Mouse (Mus musculus): ENCODE data around the gene Dixdc1. TPM values are rescaled to one million over a fixed set of nuclear protein-coding genes. Genes with fewer than 3 reads are reported as not detected.

Gene Dixdc1
- polyA plus RNA-seq, 1 experiment from 2014 or later: 37.8 TPM

- Histone ChIP-seq H3K4me1 (ENCODE audit: control insufficient read depth, insufficient read depth, low read length) (peaks cover 16% of the 10 kb centered on the region), H3K36me3 (ENCODE audit: control insufficient read depth, insufficient read depth, low read length) (peaks cover 4% of the 10 kb centered on the region; the same call in 1 of the 2 replicates), H3K27me3 (ENCODE audit: control insufficient read depth, insufficient read depth, low read depth, low read length) (no peaks in the 10 kb centered on the region), H3K4me3 (ENCODE audit: low read depth, low read length) (peak overlapping the region; percentile 69), H3K27ac (ENCODE audit: low read length) (peak overlapping the region; percentile 79), H3K4me2 (ENCODE audit: low read length) (peak overlapping the region; percentile 90), H3K9ac (ENCODE audit: low read depth, low read length) (peak overlapping the region; percentile 75), H3K9me3 (replicated peaks; ENCODE audit: control insufficient read depth, low read length, poor library complexity, severe bottlenecking) (no peaks in the 10 kb centered on the region)
- no peak for ATAC-seq
- WGBS: 25% methylated on average over 12 of the region's 12 CpGs
Measured at GRCm38 (mm10) chr9:50696851-50697705, 42.2 kb downstream of the Dixdc1 start.

GRCm38 (mm10) chr9:50695153-50695552 is 44.2 kb downstream of the Dixdc1 start:
- peaks cover under 1% of the 10 kb centered on the region; the same call in 1 of the 2 replicates for H3K36me3 ChIP-seq (ENCODE audit: control insufficient read depth, insufficient read depth, low read length)
- H3K4me1 ChIP-seq (ENCODE audit: control insufficient read depth, insufficient read depth, low read length): peaks cover 16% of the 10 kb centered on the region
- ATAC-seq: no peak
- H3K4me2 ChIP-seq (ENCODE audit: low read length): no peak overlapping the region
- 82% methylated on average over 6 of the region's 6 CpGs for WGBS
- H3K9me3 ChIP-seq (replicated peaks; ENCODE audit: control insufficient read depth, low read length, poor library complexity, severe bottlenecking): no peaks in the 10 kb centered on the region
- H3K27ac ChIP-seq (ENCODE audit: low read length): no peak overlapping the region
- no peak overlapping the region for H3K4me3 ChIP-seq (ENCODE audit: low read depth, low read length)
- H3K27me3 ChIP-seq (ENCODE audit: control insufficient read depth, insufficient read depth, low read depth, low read length): no peaks in the 10 kb centered on the region
- H3K9ac ChIP-seq (ENCODE audit: low read depth, low read length): no peak overlapping the region

- Histone ChIP-seq H3K9ac (ENCODE audit: low read depth, low read length) (no peak overlapping the region), H3K27me3 (ENCODE audit: control insufficient read depth, insufficient read depth, low read depth, low read length) (no peaks in the 10 kb centered on the region), H3K4me3 (ENCODE audit: low read depth, low read length) (no peak overlapping the region), H3K27ac (ENCODE audit: low read length) (no peak overlapping the region), H3K4me1 (ENCODE audit: control insufficient read depth, insufficient read depth, low read length) (peaks cover 16% of the 10 kb centered on the region), H3K4me2 (ENCODE audit: low read length) (no peak overlapping the region), H3K9me3 (replicated peaks; ENCODE audit: control insufficient read depth, low read length, poor library complexity, severe bottlenecking) (no peaks in the 10 kb centered on the region), H3K36me3 (ENCODE audit: control insufficient read depth, insufficient read depth, low read length) (peaks cover 8% of the 10 kb centered on the region)
- ATAC-seq: no peak
- WGBS: 19% methylated on average over 10 of the region's 10 CpGs
Measured at GRCm38 (mm10) chr9:50693631-50694030, 45.7 kb downstream of the Dixdc1 start.

DNA sequence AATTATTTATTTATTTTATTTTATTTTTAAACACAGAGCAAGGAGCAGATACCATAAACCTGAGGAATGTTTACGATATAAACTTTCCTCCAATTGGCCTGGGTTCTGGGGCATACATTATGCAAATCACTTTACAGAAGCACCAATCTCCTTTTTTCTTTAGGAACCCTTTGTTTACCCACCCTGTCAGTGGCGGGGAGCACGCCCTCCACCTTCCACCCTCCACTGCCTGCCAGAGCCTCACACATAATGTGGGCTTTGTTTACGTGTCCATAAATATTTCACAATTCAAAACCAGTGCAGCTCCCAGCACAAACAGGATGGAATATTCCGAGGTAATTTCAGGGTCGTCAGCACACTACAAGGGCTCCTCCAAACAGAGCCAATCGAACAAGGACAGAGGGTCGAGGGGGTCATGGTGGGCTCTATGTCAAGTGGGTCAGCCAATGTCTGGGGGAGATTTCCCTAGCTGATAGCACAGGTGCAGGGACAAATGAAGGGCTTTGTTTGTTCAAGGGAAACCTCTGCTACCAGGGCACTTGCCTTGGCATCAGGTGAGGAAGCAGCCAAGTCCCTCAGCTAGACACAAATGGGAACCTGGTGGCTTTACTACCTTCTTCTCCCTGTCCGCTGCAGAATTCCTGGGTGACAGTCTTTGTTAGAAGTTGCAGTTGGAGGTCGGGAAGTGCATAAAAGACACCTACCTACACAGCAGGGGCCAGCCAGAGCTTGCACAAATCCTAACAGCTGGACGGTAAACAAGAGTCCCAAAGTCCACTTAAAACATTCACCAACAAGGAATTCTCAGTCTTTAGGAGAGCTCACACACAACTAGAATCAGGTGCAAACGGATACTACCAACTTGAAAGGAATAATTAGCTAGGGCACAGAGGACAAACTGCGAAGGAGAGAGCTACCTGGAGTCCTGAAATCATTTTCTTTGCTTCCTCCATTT is 46.4 kb downstream of the Dixdc1 start:
- Histone ChIP-seq H3K4me3 (ENCODE audit: low read depth, low read length) (no peak overlapping the region), H3K4me2 (ENCODE audit: low read length) (no peak overlapping the region), H3K36me3 (ENCODE audit: control insufficient read depth, insufficient read depth, low read length) (peaks cover 8% of the 10 kb centered on the region), H3K27ac (ENCODE audit: low read length) (no peak overlapping the region), H3K4me1 (ENCODE audit: control insufficient read depth, insufficient read depth, low read length) (peaks cover 12% of the 10 kb centered on the region), H3K9ac (ENCODE audit: low read depth, low read length) (no peak overlapping the region), H3K27me3 (ENCODE audit: control insufficient read depth, insufficient read depth, low read depth, low read length) (no peaks in the 10 kb centered on the region), H3K9me3 (replicated peaks; ENCODE audit: control insufficient read depth, low read length, poor library complexity, severe bottlenecking) (no peaks in the 10 kb centered on the region)
- 15% methylated on average over 13 of the region's 13 CpGs for WGBS
- ATAC-seq: no peak

- WGBS: 75% methylated on average over 6 of the region's 6 CpGs
- no peak for ATAC-seq
- no peaks in the 10 kb centered on the region for H3K9me3 ChIP-seq (replicated peaks; ENCODE audit: control insufficient read depth, low read length, poor library complexity, severe bottlenecking)
- no peak overlapping the region for H3K27ac ChIP-seq (ENCODE audit: low read length)
- no peaks in the 10 kb centered on the region for H3K4me1 ChIP-seq (ENCODE audit: control insufficient read depth, insufficient read depth, low read length)
- no peaks in the 10 kb centered on the region for H3K27me3 ChIP-seq (ENCODE audit: control insufficient read depth, insufficient read depth, low read depth, low read length)
- H3K36me3 ChIP-seq (ENCODE audit: control insufficient read depth, insufficient read depth, low read length): peaks cover 33% of the 10 kb centered on the region
- H3K4me3 ChIP-seq (ENCODE audit: low read depth, low read length): no peak overlapping the region
- H3K9ac ChIP-seq (ENCODE audit: low read depth, low read length): no peak overlapping the region
- H3K4me2 ChIP-seq (ENCODE audit: low read length): no peak overlapping the region
Measured at GRCm38 (mm10) chr9:50686866-50687652, 52.3 kb downstream of the Dixdc1 start.

DNA sequence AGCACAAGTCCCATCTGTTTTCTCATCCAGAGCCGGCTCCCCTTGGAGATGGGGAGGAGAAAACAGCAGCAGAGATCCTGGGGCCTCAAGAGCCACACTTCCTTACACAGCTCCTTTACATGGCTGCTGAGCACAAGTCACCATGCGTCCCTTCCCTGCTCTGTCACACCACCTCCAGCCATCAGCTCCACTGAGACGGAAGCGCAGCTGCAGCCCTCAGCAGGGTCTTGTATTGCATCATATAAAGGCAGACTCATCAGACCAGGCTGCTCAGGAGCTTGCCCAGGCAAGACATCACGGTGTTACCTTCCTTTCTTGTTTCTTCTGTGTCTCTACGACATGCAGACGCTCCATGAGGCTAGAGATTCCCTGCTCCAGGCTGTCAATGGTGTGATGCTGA is 57.6 kb downstream of the Dixdc1 start:
- H3K4me3 ChIP-seq (ENCODE audit: low read depth, low read length): no peak overlapping the region
- no peak for ATAC-seq
- peaks cover 55% of the 10 kb centered on the region for H3K36me3 ChIP-seq (ENCODE audit: control insufficient read depth, insufficient read depth, low read length)
- H3K4me2 ChIP-seq (ENCODE audit: low read length): no peak overlapping the region
- no peaks in the 10 kb centered on the region for H3K9me3 ChIP-seq (replicated peaks; ENCODE audit: control insufficient read depth, low read length, poor library complexity, severe bottlenecking)
- 64% methylated on average over 7 of the region's 7 CpGs for WGBS
- no peaks in the 10 kb centered on the region for H3K27me3 ChIP-seq (ENCODE audit: control insufficient read depth, insufficient read depth, low read depth, low read length)
- no peak overlapping the region for H3K27ac ChIP-seq (ENCODE audit: low read length)
- H3K4me1 ChIP-seq (ENCODE audit: control insufficient read depth, insufficient read depth, low read length): no peaks in the 10 kb centered on the region
- H3K9ac ChIP-seq (ENCODE audit: low read depth, low read length): no peak overlapping the region

DNA sequence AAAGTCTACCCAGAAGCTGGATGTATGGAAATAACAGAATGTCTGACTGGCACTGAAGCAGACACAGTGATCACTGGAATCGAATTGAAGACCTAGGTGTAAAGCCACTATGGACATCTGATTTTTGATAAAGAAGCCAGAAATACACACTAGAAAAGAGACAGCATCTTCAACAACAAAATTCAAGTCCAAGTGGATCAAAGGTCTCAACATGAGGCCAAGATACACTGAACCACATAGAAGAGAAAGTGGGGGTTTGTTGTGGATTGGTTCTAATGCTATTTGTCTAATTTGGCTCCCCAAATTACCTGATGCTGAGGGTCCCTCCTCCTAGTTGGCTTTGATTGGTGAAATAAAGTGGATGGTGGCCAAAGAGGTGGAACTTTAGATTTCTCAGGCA is 59.9 kb downstream of the Dixdc1 start:
- H3K4me1 ChIP-seq (ENCODE audit: control insufficient read depth, insufficient read depth, low read length): no peaks in the 10 kb centered on the region
- no peak overlapping the region for H3K4me2 ChIP-seq (ENCODE audit: low read length)
- no peak overlapping the region for H3K4me3 ChIP-seq (ENCODE audit: low read depth, low read length)
- no peak for ATAC-seq
- no peak overlapping the region for H3K9ac ChIP-seq (ENCODE audit: low read depth, low read length)
- H3K36me3 ChIP-seq (ENCODE audit: control insufficient read depth, insufficient read depth, low read length): peaks cover 47% of the 10 kb centered on the region
- no peak overlapping the region for H3K27ac ChIP-seq (ENCODE audit: low read length)
- 89% methylated on average over 1 of the region's 1 CpGs for WGBS
- H3K27me3 ChIP-seq (ENCODE audit: control insufficient read depth, insufficient read depth, low read depth, low read length): no peaks in the 10 kb centered on the region
- H3K9me3 ChIP-seq (replicated peaks; ENCODE audit: control insufficient read depth, low read length, poor library complexity, severe bottlenecking): no peaks in the 10 kb centered on the region

DNA sequence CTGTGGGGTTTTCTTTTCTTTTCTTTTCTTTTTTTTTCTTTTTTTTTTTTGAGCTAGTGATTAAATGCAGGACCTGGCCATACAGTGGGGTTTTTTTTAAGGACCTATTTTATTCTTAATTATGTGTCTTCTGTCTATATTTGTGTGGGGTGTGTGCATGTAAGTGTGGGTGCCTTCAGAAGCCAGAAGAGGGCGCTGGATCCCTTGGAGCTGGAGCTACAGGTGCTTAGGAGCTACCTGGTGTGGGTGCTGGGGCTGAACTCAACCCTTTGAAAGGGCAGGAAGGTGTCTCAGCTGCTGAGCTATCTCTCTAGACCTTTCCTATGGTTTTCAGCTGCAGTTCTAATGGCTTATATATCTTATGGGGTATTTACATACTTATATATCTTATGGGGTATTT is 64.5 kb downstream of the Dixdc1 start:
- no peak overlapping the region for H3K4me2 ChIP-seq (ENCODE audit: low read length)
- H3K27me3 ChIP-seq (ENCODE audit: control insufficient read depth, insufficient read depth, low read depth, low read length): no peaks in the 10 kb centered on the region
- no peak overlapping the region for H3K27ac ChIP-seq (ENCODE audit: low read length)
- no peaks in the 10 kb centered on the region for H3K4me1 ChIP-seq (ENCODE audit: control insufficient read depth, insufficient read depth, low read length)
- H3K9ac ChIP-seq (ENCODE audit: low read depth, low read length): no peak overlapping the region
- H3K36me3 ChIP-seq (ENCODE audit: control insufficient read depth, insufficient read depth, low read length): peaks cover 19% of the 10 kb centered on the region
- H3K9me3 ChIP-seq (replicated peaks; ENCODE audit: control insufficient read depth, low read length, poor library complexity, severe bottlenecking): no peaks in the 10 kb centered on the region
- WGBS: 35% methylated on average over 1 of the region's 1 CpGs
- no peak overlapping the region for H3K4me3 ChIP-seq (ENCODE audit: low read depth, low read length)
- no peak for ATAC-seq

Data from midbrain, embryonic 16.5 days (tissue).